Mouse (Mus musculus): ENCODE results near the gene Fbxo10. TPM values are rescaled to one million over a fixed set of nuclear protein-coding genes. Genes with fewer than 3 reads are reported as not detected.
"Not testable (repeated sequence)": the region's sequence is repeated elsewhere in the genome, so short reads cannot be mapped to it uniquely, and the experiment has no call there.

The Fbxo10 gene
- polyA plus RNA-seq, 1 experiment: 19.2 TPM

- Histone ChIP-seq H3K4me3 (ENCODE audit: control insufficient read depth, insufficient read depth, low read length) (no peak overlapping the region), H3K4me1 (replicated peaks; ENCODE audit: control insufficient read depth, insufficient read depth, low read length) (no peaks in the 10 kb centered on the region), H3K36me3 (ENCODE audit: control insufficient read depth, insufficient read depth, low read length) (no peaks in the 10 kb centered on the region), H3K27ac (ENCODE audit: control insufficient read depth, insufficient read depth, low read length) (no peak overlapping the region), H3K27me3 (ENCODE audit: control insufficient read depth, insufficient read depth, low read length) (no peaks in the 10 kb centered on the region)
- TF ChIP-seq CTCF (IDR thresholded peaks at IDR 0.05; ENCODE audit: borderline replicate concordance, control insufficient read depth, extremely low read depth, insufficient read depth, low read length, poor library complexity): no peak
- TF ChIP-seq POLR2A (IDR thresholded peaks at IDR 0.05; ENCODE audit: control insufficient read depth, extremely low read depth, insufficient read depth, low read length, poor library complexity): no peak
- WGBS: 61% methylated on average over 3 of the region's 3 CpGs
- peak; percentile 7 for DNase-seq
Observed at GRCm38 (mm10) chr4:45054862-45055261, 29.5 kb downstream of the Fbxo10 start.

GRCm38 (mm10) chr4:45047956-45048355 lies 36.4 kb downstream of the Fbxo10 start:
- Histone ChIP-seq H3K4me3 (ENCODE audit: control insufficient read depth, insufficient read depth, low read length) (no peak overlapping the region), H3K4me1 (replicated peaks; ENCODE audit: control insufficient read depth, insufficient read depth, low read length) (no peaks in the 10 kb centered on the region), H3K27me3 (ENCODE audit: control insufficient read depth, insufficient read depth, low read length) (no peaks in the 10 kb centered on the region), H3K27ac (ENCODE audit: control insufficient read depth, insufficient read depth, low read length) (no peak overlapping the region), H3K36me3 (ENCODE audit: control insufficient read depth, insufficient read depth, low read length) (no peaks in the 10 kb centered on the region)
- 94% methylated on average over 9 of the region's 9 CpGs for WGBS
- TF ChIP-seq CTCF (IDR thresholded peaks at IDR 0.05; ENCODE audit: borderline replicate concordance, control insufficient read depth, extremely low read depth, insufficient read depth, low read length, poor library complexity): no peak
- TF ChIP-seq POLR2A (IDR thresholded peaks at IDR 0.05; ENCODE audit: control insufficient read depth, extremely low read depth, insufficient read depth, low read length, poor library complexity): no peak
- no peak for DNase-seq

GRCm38 (mm10) chr4:45047286-45047887 lies 37.0 kb downstream of the Fbxo10 start:
- no peaks in the 10 kb centered on the region for H3K36me3 ChIP-seq (ENCODE audit: control insufficient read depth, insufficient read depth, low read length)
- no peak overlapping the region for H3K27ac ChIP-seq (ENCODE audit: control insufficient read depth, insufficient read depth, low read length)
- no peaks in the 10 kb centered on the region for H3K27me3 ChIP-seq (ENCODE audit: control insufficient read depth, insufficient read depth, low read length)
- no peaks in the 10 kb centered on the region for H3K4me1 ChIP-seq (replicated peaks; ENCODE audit: control insufficient read depth, insufficient read depth, low read length)
- DNase-seq: no peak
- no peak for TF ChIP-seq POLR2A (IDR thresholded peaks at IDR 0.05; ENCODE audit: control insufficient read depth, extremely low read depth, insufficient read depth, low read length, poor library complexity)
- no peak for TF ChIP-seq CTCF (IDR thresholded peaks at IDR 0.05; ENCODE audit: borderline replicate concordance, control insufficient read depth, extremely low read depth, insufficient read depth, low read length, poor library complexity)
- H3K4me3 ChIP-seq (ENCODE audit: control insufficient read depth, insufficient read depth, low read length): no peak overlapping the region
- 91% methylated on average over 9 of the region's 9 CpGs for WGBS

GRCm38 (mm10) chr4:45046679-45047078 lies 37.7 kb downstream of the Fbxo10 start:
- Histone ChIP-seq H3K4me3 (ENCODE audit: control insufficient read depth, insufficient read depth, low read length) (no peak overlapping the region), H3K36me3 (ENCODE audit: control insufficient read depth, insufficient read depth, low read length) (no peaks in the 10 kb centered on the region), H3K27me3 (ENCODE audit: control insufficient read depth, insufficient read depth, low read length) (no peaks in the 10 kb centered on the region), H3K27ac (ENCODE audit: control insufficient read depth, insufficient read depth, low read length) (no peak overlapping the region), H3K4me1 (replicated peaks; ENCODE audit: control insufficient read depth, insufficient read depth, low read length) (no peaks in the 10 kb centered on the region)
- 97% methylated on average over 5 of the region's 5 CpGs for WGBS
- DNase-seq: no peak
- no peak for TF ChIP-seq CTCF (IDR thresholded peaks at IDR 0.05; ENCODE audit: borderline replicate concordance, control insufficient read depth, extremely low read depth, insufficient read depth, low read length, poor library complexity)
- TF ChIP-seq POLR2A (IDR thresholded peaks at IDR 0.05; ENCODE audit: control insufficient read depth, extremely low read depth, insufficient read depth, low read length, poor library complexity): no peak

- WGBS: 86% methylated on average over 7 of the region's 7 CpGs
- Histone ChIP-seq H3K4me1 (replicated peaks; ENCODE audit: control insufficient read depth, insufficient read depth, low read length) (no peaks in the 10 kb centered on the region), H3K27ac (ENCODE audit: control insufficient read depth, insufficient read depth, low read length) (no peak overlapping the region), H3K4me3 (ENCODE audit: control insufficient read depth, insufficient read depth, low read length) (no peak overlapping the region), H3K36me3 (ENCODE audit: control insufficient read depth, insufficient read depth, low read length) (no peaks in the 10 kb centered on the region), H3K27me3 (ENCODE audit: control insufficient read depth, insufficient read depth, low read length) (no peaks in the 10 kb centered on the region)
- DNase-seq: no peak
- TF ChIP-seq POLR2A (IDR thresholded peaks at IDR 0.05; ENCODE audit: control insufficient read depth, extremely low read depth, insufficient read depth, low read length, poor library complexity): no peak
- no peak for TF ChIP-seq CTCF (IDR thresholded peaks at IDR 0.05; ENCODE audit: borderline replicate concordance, control insufficient read depth, extremely low read depth, insufficient read depth, low read length, poor library complexity)
Observed at GRCm38 (mm10) chr4:45040795-45041194, 43.6 kb downstream of the Fbxo10 start.

- DNase-seq; H3K27me3 ChIP-seq (ENCODE audit: control insufficient read depth, insufficient read depth, low read length); H3K36me3 ChIP-seq (ENCODE audit: control insufficient read depth, insufficient read depth, low read length); H3K27ac ChIP-seq (ENCODE audit: control insufficient read depth, insufficient read depth, low read length); H3K4me1 ChIP-seq (replicated peaks; ENCODE audit: control insufficient read depth, insufficient read depth, low read length); H3K4me3 ChIP-seq (ENCODE audit: control insufficient read depth, insufficient read depth, low read length): not testable (repeated sequence)
- whole genome bisulfite sequencing: 96% methylated on average over 7 of the region's 7 CpGs
Observed at GRCm38 (mm10) chr4:45039546-45039945, 44.9 kb downstream of the Fbxo10 start.

GRCm38 (mm10) chr4:45038879-45039278 lies 45.5 kb downstream of the Fbxo10 start:
- not testable (repeated sequence) for H3K27me3 ChIP-seq (ENCODE audit: control insufficient read depth, insufficient read depth, low read length); H3K4me1 ChIP-seq (replicated peaks; ENCODE audit: control insufficient read depth, insufficient read depth, low read length); DNase-seq; H3K4me3 ChIP-seq (ENCODE audit: control insufficient read depth, insufficient read depth, low read length); H3K36me3 ChIP-seq (ENCODE audit: control insufficient read depth, insufficient read depth, low read length); H3K27ac ChIP-seq (ENCODE audit: control insufficient read depth, insufficient read depth, low read length)
- 55% methylated on average over 8 of the region's 8 CpGs for WGBS
